Mouse (Mus musculus) cortical plate, adult 2 months (tissue): ENCODE data around the gene Pom121. TPM values are rescaled to one million over a fixed set of nuclear protein-coding genes. Genes with fewer than 3 reads are reported as not detected.
"Not testable (repeated sequence)": the region's sequence is repeated elsewhere in the genome, so short reads cannot be mapped to it uniquely, and the experiment has no call there.

Source experiments
- H3K27ac ChIP-seq: fragments of 200-500 bp; 2 replicates; pipeline ENCODE4 v1.5.1; 2012; ENCODE audit warnings: low read length, control low read depth, inconsistent platforms; ENCODE audit not compliant: insufficient read depth
- H3K4me1 ChIP-seq: fragments of 200-500 bp; 2 replicates; pipeline ENCODE4 v1.6.1; 2011; ENCODE audit warnings: low read length; ENCODE audit not compliant: control insufficient read depth, insufficient read depth
- H3K4me3 ChIP-seq: fragments of 200-500 bp; 2 replicates; pipeline ENCODE4 v1.5.1; 2011; ENCODE audit warnings: mild to moderate bottlenecking, low read length, control low read depth; ENCODE audit not compliant: insufficient read depth
- CTCF ChIP-seq: fragments of 200-500 bp; IDR thresholded peaks from 2 replicates; pipeline ENCODE4 v1.5.1; 2011; ENCODE audit warnings: mild to moderate bottlenecking, control low read depth, low read length; ENCODE audit not compliant: insufficient read depth; ENCODE audit errors: extremely low read depth
- POLR2A ChIP-seq: fragments of 200-500 bp; IDR thresholded peaks from 2 replicates; pipeline ENCODE4 v1.6.1; 2011; ENCODE audit warnings: mild to moderate bottlenecking, low read length, control low read depth; ENCODE audit not compliant: insufficient read depth; ENCODE audit errors: extremely low read depth
- polyA plus RNA-seq: library from polyadenylated mRNA; depleted of rRNA; stranded (reverse); fragments of >200 nt; gene quantifications from 2 replicates; pipeline ENCODE4 v1.2.3, GENCODE M21; 2012

Gene Pom121
- polyA plus RNA-seq, 1 experiment: 26.9 TPM

DNA sequence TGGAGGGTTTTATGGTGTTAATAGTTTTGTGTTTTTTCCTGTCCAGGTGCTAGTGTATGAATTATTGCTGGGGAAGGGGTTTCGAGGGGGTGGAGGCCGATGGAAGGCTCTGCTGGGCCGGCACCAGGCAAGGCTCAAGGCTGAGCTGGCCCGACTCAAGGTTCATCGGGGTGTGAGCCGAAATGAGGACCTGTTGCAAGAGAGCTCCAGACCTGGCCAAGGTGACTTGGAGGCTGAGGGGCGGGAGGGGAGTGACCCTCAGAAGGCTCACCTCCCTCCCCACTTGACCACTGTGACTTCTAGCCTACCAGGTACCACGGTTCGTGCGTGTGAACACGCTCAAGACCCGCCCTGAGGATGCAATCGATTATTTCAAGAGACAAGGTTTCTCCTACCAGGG, 23.2 kb downstream of the Pom121 start:
- Histone ChIP-seq H3K4me3 (no peak overlapping the region), H3K4me1 (peaks cover 4% of the 10 kb centered on the region; the same call in 1 of the 2 replicates), H3K27ac (no peak overlapping the region)
- no peak for TF ChIP-seq POLR2A
- TF ChIP-seq CTCF: no peak

- H3K4me3 ChIP-seq: peak within 1 kb of the TSS; percentile 98
- peaks cover 4% of the 10 kb centered on the region; the same call in 1 of the 2 replicates for H3K4me1 ChIP-seq
- H3K27ac ChIP-seq: 0 out of 2 replicates have a peak within 1 kb of the TSS, but pooled peaks have one; percentile 7
- TF ChIP-seq CTCF: no peak
- TF ChIP-seq POLR2A: 0 out of 2 replicates have a peak, but pooled peaks have one; percentile 43
These were observed 24.3 kb downstream of the Pom121 start, which contains the start of gene Nsun5 for GRCm38 (mm10) chr5:135369787-135370654. Nsun5 (plus strand) TSS chr5:135369953.

DNA sequence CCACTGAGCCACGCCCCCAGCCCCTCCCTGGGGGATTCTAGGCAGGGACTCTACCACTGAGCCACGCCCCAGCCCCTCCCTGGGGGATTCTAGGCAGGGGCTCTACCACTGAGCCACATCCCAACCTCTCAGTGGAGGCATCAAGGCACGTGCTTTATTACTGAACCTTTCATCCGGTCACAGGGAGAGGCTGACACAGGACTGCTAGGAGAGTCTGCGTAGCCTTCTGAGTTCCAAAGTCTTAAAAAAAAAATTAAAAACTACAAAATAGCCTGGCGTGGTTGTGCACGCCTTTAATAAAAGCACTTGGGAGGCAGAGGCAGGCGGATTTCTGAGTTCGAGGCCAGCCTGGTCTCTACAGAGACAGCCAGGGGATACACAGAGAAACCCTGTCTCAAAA, 25.1 kb downstream of the Pom121 start:
- not testable (repeated sequence) for H3K27ac ChIP-seq, H3K4me1 ChIP-seq
- H3K4me3 ChIP-seq: peak overlapping the region; percentile 98

- peaks cover 4% of the 10 kb centered on the region; the same call in 1 of the 2 replicates for H3K4me1 ChIP-seq
- no peak overlapping the region for H3K4me3 ChIP-seq
- no peak overlapping the region for H3K27ac ChIP-seq
- TF ChIP-seq POLR2A (no peak), CTCF (no peak)
These were observed 26.0 kb downstream of the Pom121 start for GRCm38 (mm10) chr5:135368312-135368711.

GRCm38 (mm10) chr5:135367841-135368240, 26.5 kb downstream of the Pom121 start:
- Histone ChIP-seq H3K27ac (no peak overlapping the region), H3K4me3 (no peak overlapping the region), H3K4me1 (peaks cover 4% of the 10 kb centered on the region; the same call in 1 of the 2 replicates)
- TF ChIP-seq CTCF (no peak), POLR2A (no peak)

DNA sequence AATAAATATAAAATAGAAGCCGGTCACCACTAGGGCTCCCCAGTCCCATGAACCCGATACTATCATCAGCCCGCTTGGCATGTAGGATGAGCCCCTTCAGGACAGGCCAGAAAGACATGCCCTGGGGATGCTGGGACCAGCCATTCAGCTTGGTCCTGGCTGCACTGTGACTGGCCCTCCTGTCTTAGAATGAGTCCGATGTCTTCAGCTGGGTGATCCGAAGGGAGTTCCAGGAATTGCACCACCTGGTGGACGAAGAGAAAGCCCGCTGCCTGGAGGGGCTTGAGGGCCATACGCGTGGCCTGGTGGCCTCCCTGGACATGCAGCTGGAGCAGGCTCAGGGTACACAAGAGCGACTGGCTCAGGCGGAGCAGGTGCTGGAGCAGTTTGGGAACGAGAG, 30.8 kb downstream of the Pom121 start:
- Histone ChIP-seq H3K27ac (no peak overlapping the region), H3K4me1 (no peaks in the 10 kb centered on the region), H3K4me3 (no peak overlapping the region)
- peak; percentile 47 for TF ChIP-seq CTCF
- no peak for TF ChIP-seq POLR2A

DNA sequence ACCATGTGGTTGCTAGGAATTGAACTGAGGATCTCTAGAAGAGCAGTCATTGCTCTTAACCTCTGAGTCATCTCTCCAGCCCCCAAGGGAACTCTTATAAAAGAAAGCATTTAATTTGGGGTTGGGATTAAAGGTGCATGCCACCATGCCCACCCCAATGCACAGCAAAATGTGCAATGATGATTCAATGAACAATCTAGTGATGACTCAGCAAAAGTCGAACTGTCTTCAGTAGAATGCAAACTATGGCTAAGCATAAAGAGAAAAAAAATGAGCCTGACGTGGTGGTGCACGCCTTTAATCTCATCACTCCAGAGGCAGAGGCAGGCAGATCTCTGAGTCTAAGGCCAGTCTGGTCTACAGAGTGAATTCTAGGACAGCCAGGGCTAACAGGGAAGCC, 31.8 kb downstream of the Pom121 start:
- TF ChIP-seq CTCF (no peak), POLR2A (no peak)
- H3K4me3 ChIP-seq: no peak overlapping the region
- H3K27ac ChIP-seq: no peak overlapping the region
- H3K4me1 ChIP-seq: no peaks in the 10 kb centered on the region

- Histone ChIP-seq H3K4me3 (no peak overlapping the region), H3K27ac (no peak overlapping the region)
These were observed 34.6 kb downstream of the Pom121 start for GRCm38 (mm10) chr5:135359772-135360171.

DNA sequence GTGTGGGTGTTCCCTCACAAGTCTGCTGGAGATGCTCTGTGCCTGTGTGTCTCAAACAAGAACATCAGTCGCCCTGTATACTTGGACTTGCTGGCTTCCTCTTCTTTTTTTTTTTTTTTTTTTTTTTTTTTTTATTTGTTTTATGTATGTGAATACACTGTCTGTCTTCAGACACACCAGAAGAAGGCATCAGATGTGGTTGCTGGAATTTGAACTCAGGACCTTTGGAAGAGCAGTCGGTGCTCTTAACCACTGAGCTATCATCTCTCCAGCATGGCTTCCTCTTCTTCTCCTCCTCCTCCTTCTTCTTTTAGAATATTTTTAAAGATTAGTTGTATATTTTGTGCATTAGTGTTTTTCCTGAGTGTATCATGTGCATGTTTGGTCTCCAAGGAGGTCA, 36.8 kb downstream of the Pom121 start:
- no peak overlapping the region for H3K27ac ChIP-seq
- TF ChIP-seq CTCF: no peak
- no peak for TF ChIP-seq POLR2A

More at GRCm38 (mm10) chr5:135359772-135360171, 34.6 kb downstream of the Pom121 start:
- TF ChIP-seq CTCF: no peak
- TF ChIP-seq POLR2A: no peak
- H3K4me1 ChIP-seq: no peaks in the 10 kb centered on the region

GRCm38 (mm10) chr5:135356090-135356489, 38.3 kb downstream of the Pom121 start:
- Histone ChIP-seq H3K27ac (no peak overlapping the region), H3K4me1 (no peaks in the 10 kb centered on the region), H3K4me3 (no peak overlapping the region)
- TF ChIP-seq CTCF: no peak
- no peak for TF ChIP-seq POLR2A

More for the DNA sequence above, 36.8 kb downstream of the Pom121 start:
- H3K4me3 ChIP-seq: no peak overlapping the region
- H3K4me1 ChIP-seq: no peaks in the 10 kb centered on the region
